Mouse (Mus musculus): Measurements from ENCODE around the gene Ttc38. TPM values are rescaled to one million over a fixed set of nuclear protein-coding genes. Genes with fewer than 3 reads are reported as not detected.

Gene Ttc38
- total and polyA plus RNA-seq, 2 experiments from 2014 or later, result 2.0 to 5.4 TPM

DNA sequence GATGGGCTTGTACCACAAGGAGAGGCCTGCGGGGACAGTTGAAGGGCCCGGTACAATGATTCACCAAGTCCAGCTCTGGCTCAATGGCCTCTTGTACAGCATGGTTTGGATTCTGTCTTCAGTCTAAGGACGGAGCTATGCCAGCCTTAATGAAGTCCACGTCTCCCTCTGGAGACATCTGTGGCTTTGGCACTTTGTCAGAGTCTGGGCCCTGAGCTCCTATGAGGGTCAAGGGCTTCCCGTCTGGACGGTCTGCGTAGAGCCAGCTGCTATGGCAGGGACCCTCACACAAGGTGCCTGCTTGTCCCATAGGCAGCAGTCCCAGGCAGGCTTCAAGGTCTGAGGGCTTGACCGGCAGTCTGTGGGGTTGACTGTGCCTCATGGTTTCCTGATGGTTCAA, 68.2 kb downstream of the Ttc38 start:
- ATAC-seq (no peak), DNase-seq (ENCODE audit: low spot score) (peak; percentile 56)
- Histone ChIP-seq H3K27ac (no peak overlapping the region), H3K9me3 (ENCODE audit: low read length) (no peaks in the 10 kb centered on the region), H3K27me3 (ENCODE audit: insufficient read depth, low read length) (no peaks in the 10 kb centered on the region), H3K9ac (replicated peaks; ENCODE audit: low read length) (no peak overlapping the region), H3K4me3 (ENCODE audit: low read length) (no peak overlapping the region), H3K4me1 (ENCODE audit: insufficient read depth, low read length) (no peaks in the 10 kb centered on the region), H3K36me3 (ENCODE audit: insufficient read depth, low read length) (no peaks in the 10 kb centered on the region; the same call in 1 of the 2 replicates), H3K4me2 (ENCODE audit: low read depth, low read length) (no peak overlapping the region)
- WGBS, result 59% methylated on average over 8 of the region's 8 CpGs
- no peak for TF ChIP-seq CTCF (IDR thresholded peaks at IDR 0.05; ENCODE audit: low read depth)

DNA sequence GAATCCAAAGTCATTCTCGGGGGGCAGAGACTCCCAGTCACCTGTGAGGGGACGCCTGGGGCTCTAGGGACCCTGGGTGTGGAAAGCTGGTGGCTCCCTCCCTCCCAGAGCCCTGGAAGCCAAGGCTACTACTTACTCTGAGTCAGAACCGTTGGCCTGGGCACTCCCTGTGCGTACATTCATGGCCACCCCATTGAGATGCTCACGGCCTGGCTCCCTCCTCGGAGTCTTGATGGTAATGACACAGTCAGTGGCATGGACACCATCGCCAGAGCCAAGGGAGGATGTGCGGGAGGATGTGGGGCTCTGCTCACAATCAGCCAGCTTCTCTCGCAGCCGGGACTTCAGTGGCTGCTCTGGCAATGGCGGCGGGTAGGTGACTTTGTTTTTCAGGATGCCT, 68.7 kb downstream of the Ttc38 start:
- Histone ChIP-seq H3K4me1 (ENCODE audit: insufficient read depth, low read length) (no peaks in the 10 kb centered on the region), H3K4me2 (ENCODE audit: low read depth, low read length) (no peak overlapping the region), H3K27ac (no peak overlapping the region), H3K36me3 (ENCODE audit: insufficient read depth, low read length) (no peaks in the 10 kb centered on the region; the same call in 1 of the 2 replicates), H3K9me3 (ENCODE audit: low read length) (no peaks in the 10 kb centered on the region), H3K4me3 (ENCODE audit: low read length) (no peak overlapping the region), H3K9ac (replicated peaks; ENCODE audit: low read length) (no peak overlapping the region), H3K27me3 (ENCODE audit: insufficient read depth, low read length) (no peaks in the 10 kb centered on the region)
- ATAC-seq (no peak), DNase-seq (ENCODE audit: low spot score) (no peak)
- TF ChIP-seq CTCF (IDR thresholded peaks at IDR 0.05; ENCODE audit: low read depth), result no peak
- 79% methylated on average over 12 of the region's 12 CpGs for WGBS

DNA sequence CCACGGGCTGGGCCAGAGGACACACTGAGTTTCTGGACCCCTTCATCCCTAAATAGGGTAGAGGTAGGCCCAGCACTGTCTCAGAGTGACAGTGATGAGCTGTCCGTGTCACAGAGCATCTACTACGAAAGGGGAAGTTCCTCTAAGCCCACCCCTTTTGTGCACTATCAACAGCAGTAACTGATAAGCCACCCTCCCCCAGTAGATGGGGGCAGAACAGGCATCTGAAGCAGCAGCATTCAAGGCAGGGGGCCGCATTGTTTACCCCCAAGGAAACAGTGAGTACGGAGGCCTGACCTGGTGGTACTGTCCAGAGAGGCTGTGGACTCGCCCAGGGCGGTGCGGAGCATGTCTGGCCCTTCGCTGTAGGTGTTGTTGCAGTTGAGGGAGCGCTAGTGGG, 70.4 kb downstream of the Ttc38 start:
- no peaks in the 10 kb centered on the region for H3K27me3 ChIP-seq (ENCODE audit: insufficient read depth, low read length)
- H3K27ac ChIP-seq, result no peak overlapping the region
- no peaks in the 10 kb centered on the region; the same call in 1 of the 2 replicates for H3K36me3 ChIP-seq (ENCODE audit: insufficient read depth, low read length)
- no peaks in the 10 kb centered on the region for H3K4me1 ChIP-seq (ENCODE audit: insufficient read depth, low read length)
- DNase-seq (ENCODE audit: low spot score) (no peak), ATAC-seq (no peak)
- H3K4me2 ChIP-seq (ENCODE audit: low read depth, low read length), result no peak overlapping the region
- no peak overlapping the region for H3K4me3 ChIP-seq (ENCODE audit: low read length)
- 89% methylated on average over 10 of the region's 10 CpGs for WGBS
- TF ChIP-seq CTCF (IDR thresholded peaks at IDR 0.05; ENCODE audit: low read depth), result no peak
- H3K9ac ChIP-seq (replicated peaks; ENCODE audit: low read length), result no peak overlapping the region
- no peaks in the 10 kb centered on the region for H3K9me3 ChIP-seq (ENCODE audit: low read length)

DNA sequence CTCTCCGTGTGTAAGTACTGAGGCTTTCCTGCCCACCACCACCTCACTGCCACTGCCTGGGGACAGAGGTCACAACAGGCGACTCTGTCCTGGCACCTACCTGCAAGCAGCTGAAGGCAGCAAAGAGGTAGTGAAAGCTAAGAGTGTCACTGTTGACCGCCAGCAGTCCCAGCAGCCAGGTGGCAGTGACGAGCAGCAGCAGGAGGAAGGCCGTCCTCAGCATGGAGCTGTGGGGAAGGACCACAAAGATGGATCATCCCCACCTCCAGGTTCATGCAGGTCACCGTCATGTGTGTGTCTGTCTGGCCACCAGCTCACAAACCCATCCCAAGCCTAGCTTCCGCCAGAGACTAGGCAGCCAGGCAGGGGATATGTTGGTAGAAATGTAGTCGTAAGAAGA, 71.7 kb downstream of the Ttc38 start:
- 76% methylated on average over 8 of the region's 8 CpGs for WGBS
- peak; percentile 77 for TF ChIP-seq CTCF (IDR thresholded peaks at IDR 0.05; ENCODE audit: low read depth)

More for the DNA sequence above, 71.7 kb downstream of the Ttc38 start:
- Histone ChIP-seq H3K4me3 (ENCODE audit: low read length) (no peak overlapping the region), H3K4me2 (ENCODE audit: low read depth, low read length) (no peak overlapping the region), H3K4me1 (ENCODE audit: insufficient read depth, low read length) (no peaks in the 10 kb centered on the region), H3K27ac (no peak overlapping the region), H3K36me3 (ENCODE audit: insufficient read depth, low read length) (no peaks in the 10 kb centered on the region), H3K9ac (replicated peaks; ENCODE audit: low read length) (no peak overlapping the region), H3K27me3 (ENCODE audit: insufficient read depth, low read length) (no peaks in the 10 kb centered on the region), H3K9me3 (ENCODE audit: low read length) (no peaks in the 10 kb centered on the region)
- no peak for ATAC-seq
- no peak for DNase-seq (ENCODE audit: low spot score)

Other genes starting within 250 kb of the Ttc38 start
- gene Wnt7b, start 249.8 kb upstream of the Ttc38 start, total RNA-seq (2014; rRNA removed), result 56.6 and 63.1 TPM in 2 replicates
- gene Wnt7b, start 249.8 kb upstream of the Ttc38 start, polyA plus RNA-seq (2015; fragmentation: Nextera tagmentation; extraction: Ambion mirVana), result 26.0 and 27.2 TPM in 2 replicates
- gene Ppara, start 97.3 kb upstream of the Ttc38 start, total RNA-seq (2014; rRNA removed), result 1.2 and 6.6 TPM in 2 replicates
- 1.9 and 2.7 TPM in 2 replicates for gene Ppara, start 97.3 kb upstream of the Ttc38 start, polyA plus RNA-seq (2015; fragmentation: Nextera tagmentation; extraction: Ambion mirVana)
- 21.0 and 32.6 TPM in 2 replicates for gene Cdpf1, start 20.6 kb upstream of the Ttc38 start, total RNA-seq (2014; rRNA removed)
- gene Cdpf1, start 20.6 kb upstream of the Ttc38 start, polyA plus RNA-seq (2015; fragmentation: Nextera tagmentation; extraction: Ambion mirVana), result 22.9 and 25.0 TPM in 2 replicates
- gene Pkdrej, start 10.6 kb upstream of the Ttc38 start, total RNA-seq (2014; rRNA removed), result 0.26 and 1.0 TPM in 2 replicates
- 0.06 and 0.13 TPM in 2 replicates for gene Pkdrej, start 10.6 kb upstream of the Ttc38 start, polyA plus RNA-seq (2015; fragmentation: Nextera tagmentation; extraction: Ambion mirVana)
- gene Gtse1, start 27.4 kb downstream of the Ttc38 start, total RNA-seq (2014; rRNA removed), result 10.4 and 10.5 TPM in 2 replicates
- 4.9 and 5.4 TPM in 2 replicates for gene Gtse1, start 27.4 kb downstream of the Ttc38 start, polyA plus RNA-seq (2015; fragmentation: Nextera tagmentation; extraction: Ambion mirVana)
- 21.6 and 30.4 TPM in 2 replicates for gene Trmu, start 47.0 kb downstream of the Ttc38 start, total RNA-seq (2014; rRNA removed)
- gene Trmu, start 47.0 kb downstream of the Ttc38 start, polyA plus RNA-seq (2015; fragmentation: Nextera tagmentation; extraction: Ambion mirVana), result 35.1 and 39.5 TPM in 2 replicates
- 16.4 and 19.4 TPM in 2 replicates for gene Celsr1, start 201.5 kb downstream of the Ttc38 start, total RNA-seq (2014; rRNA removed)
- gene Celsr1, start 201.5 kb downstream of the Ttc38 start, polyA plus RNA-seq (2015; fragmentation: Nextera tagmentation; extraction: Ambion mirVana), result 0.98 and 0.99 TPM in 2 replicates
- 36.2 and 40.9 TPM in 2 replicates for gene Gramd4, start 225.4 kb downstream of the Ttc38 start, total RNA-seq (2014; rRNA removed)
- 18.6 and 19.0 TPM in 2 replicates for gene Gramd4, start 225.4 kb downstream of the Ttc38 start, polyA plus RNA-seq (2015; fragmentation: Nextera tagmentation; extraction: Ambion mirVana)